In the genomic region with DNA sequence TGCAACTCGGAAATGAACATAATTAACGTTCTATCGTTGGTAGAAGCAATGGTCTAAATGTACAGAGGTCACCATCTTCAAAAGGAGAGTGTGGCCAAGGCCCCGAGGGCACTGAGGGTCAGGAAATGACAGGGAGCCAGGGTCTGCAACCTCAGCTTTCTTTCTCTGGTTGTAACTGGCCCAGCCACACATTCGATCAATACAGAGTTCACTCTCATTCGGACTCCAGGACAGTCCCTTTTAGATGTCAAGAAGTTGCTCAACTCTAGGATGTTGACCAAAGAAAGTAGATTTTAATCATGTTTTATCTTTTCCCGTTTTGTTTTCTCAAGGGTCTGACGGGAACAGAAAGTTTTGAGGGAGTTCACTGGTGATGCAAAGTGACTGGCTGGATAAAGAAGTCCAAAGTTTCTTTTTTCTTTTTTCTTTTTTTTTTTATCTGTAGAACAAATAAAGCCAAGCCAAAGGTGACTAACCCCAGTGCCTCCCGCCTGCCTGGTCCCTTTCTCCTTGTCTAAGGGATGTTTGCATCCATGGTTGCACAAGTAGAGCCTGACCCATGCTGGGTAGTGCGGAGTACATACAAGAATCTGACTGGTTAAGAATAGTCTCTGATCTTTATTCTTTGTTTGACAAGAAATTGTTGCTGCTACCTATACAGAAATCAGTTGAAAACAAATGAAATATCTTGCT, we compare ENCODE assay signal across 21 mouse cellular contexts. TPM values are rescaled to one million over a fixed set of nuclear protein-coding genes. Genes with fewer than 3 reads are reported as not detected.
DNase-seq lines count a peak whose midpoint lies in the region; ATAC-seq and TF ChIP-seq lines count a peak whose summit lies in the region.
"Had no signal": no experiment of that assay in that cellular context is flagged by ENCODE, and none has a peak within 500 bp of the region (broad histone marks: within the 10 kb centered on the region; RNA-seq: fewer than 3 reads in every experiment).

No protein-coding gene starts in this region.

- DNase-seq in liver: peak; percentile 42
- peak; percentile 97 for DNase-seq in liver, adult 2 months (ENCODE audit: extremely low read depth, low read depth, low spot score)
- peak; percentile 14 to 20 (median 16) for DNase-seq in liver, embryonic 14.5 days (ENCODE audit: low read depth in 3 of 3, low spot score in 3 of 3)
- peak; percentile 64 for DNase-seq in yolk sac, embryonic 10.5 days (ENCODE audit: low spot score)
- DNase-seq in adrenal gland, postnatal 14 days: no peak
- DNase-seq: adrenal gland, adult 2 months; adrenal gland, postnatal 36 days; cerebellum, adult 2 months; cerebellum, postnatal 10 days; gastrocnemius, adult 2 months; gastrocnemius, postnatal 25 days; heart, postnatal 10 days; heart, postnatal 4 days had no signal

- no peak for TF ChIP-seq POLR2A in liver, adult 2 months (IDR thresholded peaks at IDR 0.05; ENCODE audit: extremely low read depth, insufficient read depth, low read length)

- peaks cover 21% of the 10 kb centered on the region for H3K4me1 ChIP-seq in liver, adult 2 months (ENCODE audit: control insufficient read depth, insufficient read depth, low read length)
- no peaks in the 10 kb centered on the region for H3K4me1 ChIP-seq in liver, embryonic 14.5 days (replicated peaks; ENCODE audit: control insufficient read depth in 2 of 2, insufficient read depth in 2 of 2, low read length in 1 of 2)
- H3K4me1 ChIP-seq in hindbrain, embryonic 16.5 days (ENCODE audit: control insufficient read depth, insufficient read depth, low read depth, low read length): no peaks in the 10 kb centered on the region
- H3K4me1 ChIP-seq: embryonic facial prominence, embryonic 13.5 days; hindbrain, embryonic 12.5 days had no signal

- H3K79me2 ChIP-seq in liver, adult 2 months (ENCODE audit: control insufficient read depth, insufficient read depth, low read length): no peaks in the 10 kb centered on the region

- ATAC-seq in liver, embryonic 14.5 days (ENCODE audit: insufficient read depth): peak; percentile 74
- no peak for ATAC-seq in hindbrain, embryonic 16.5 days
- ATAC-seq: forebrain, embryonic 14.5 days; hindbrain, postnatal 0 days had no signal

- H3K27ac ChIP-seq in liver, adult 2 months (replicated peaks; ENCODE audit: insufficient read depth, low read depth, low read length): peak overlapping the region; percentile 78
- no peak overlapping the region for H3K27ac ChIP-seq in liver, embryonic 14.5 days
- H3K27ac ChIP-seq in hindbrain, embryonic 16.5 days (ENCODE audit: low read depth, low read length): no peak overlapping the region
- H3K27ac ChIP-seq: embryonic facial prominence, embryonic 13.5 days; gastrocnemius, adult 2 months; heart, embryonic 10.5 days; hindbrain, embryonic 12.5 days; hindbrain, postnatal 0 days had no signal

- no peaks in the 10 kb centered on the region for H3K9me3 ChIP-seq in liver, embryonic 14.5 days (ENCODE audit: control insufficient read depth, low read length)
- H3K9me3 ChIP-seq in hindbrain, embryonic 16.5 days (ENCODE audit: control insufficient read depth, low read length): no peaks in the 10 kb centered on the region
- H3K9me3 ChIP-seq: embryonic facial prominence, embryonic 13.5 days; heart, embryonic 10.5 days; hindbrain, embryonic 12.5 days had no signal

- no peak for TF ChIP-seq CTCF in liver, adult 2 months (IDR thresholded peaks at IDR 0.05; ENCODE audit: low read depth, low read length)
- no peak for TF ChIP-seq CTCF in liver, embryonic 14.5 days (IDR thresholded peaks at IDR 0.05; ENCODE audit: low read depth)

- H3K4me2 ChIP-seq in liver, embryonic 14.5 days (ENCODE audit: low read depth): no peak overlapping the region
- H3K4me2 ChIP-seq in hindbrain, embryonic 16.5 days (ENCODE audit: low read length): no peak overlapping the region
- H3K4me2 ChIP-seq: embryonic facial prominence, embryonic 13.5 days; hindbrain, embryonic 12.5 days had no signal

- H3K27me3 ChIP-seq in liver, adult 2 months (ENCODE audit: control insufficient read depth, insufficient read depth, low read length): no peaks in the 10 kb centered on the region
- H3K27me3 ChIP-seq in liver, embryonic 14.5 days (ENCODE audit: control insufficient read depth, insufficient read depth, low read length): no peaks in the 10 kb centered on the region
- no peaks in the 10 kb centered on the region for H3K27me3 ChIP-seq in hindbrain, embryonic 16.5 days (replicated peaks; ENCODE audit: control insufficient read depth, insufficient read depth, low read length)
- H3K27me3 ChIP-seq: embryonic facial prominence, embryonic 13.5 days; hindbrain, embryonic 12.5 days had no signal

- H3K4me3 ChIP-seq in liver, adult 2 months (ENCODE audit: insufficient read depth, low read depth, low read length): no peak overlapping the region
- no peak overlapping the region for H3K4me3 ChIP-seq in liver, embryonic 14.5 days (ENCODE audit: insufficient read depth in 1 of 2, low read depth in 2 of 2, low read length in 2 of 2)
- no peak overlapping the region for H3K4me3 ChIP-seq in hindbrain, embryonic 16.5 days (ENCODE audit: low read length)
- H3K4me3 ChIP-seq: embryonic facial prominence, embryonic 13.5 days; gastrocnemius, adult 2 months; heart, embryonic 10.5 days; hindbrain, embryonic 12.5 days had no signal

- no peak overlapping the region for H3K9ac ChIP-seq in liver, adult 2 months (ENCODE audit: low read depth, low read length)
- H3K9ac ChIP-seq in liver, embryonic 14.5 days (replicated peaks): no peak overlapping the region
- no peak overlapping the region for H3K9ac ChIP-seq in hindbrain, embryonic 16.5 days (ENCODE audit: low read depth, low read length)
- H3K9ac ChIP-seq: embryonic facial prominence, embryonic 13.5 days; hindbrain, embryonic 12.5 days had no signal

- no peaks in the 10 kb centered on the region for H3K36me3 ChIP-seq in liver, adult 2 months (ENCODE audit: control insufficient read depth, insufficient read depth, low read length)
- H3K36me3 ChIP-seq in liver, embryonic 14.5 days (replicated peaks; ENCODE audit: control insufficient read depth, insufficient read depth, low read depth): no peaks in the 10 kb centered on the region
- H3K36me3 ChIP-seq in hindbrain, embryonic 16.5 days (ENCODE audit: control insufficient read depth, insufficient read depth, low read length): no peaks in the 10 kb centered on the region
- H3K36me3 ChIP-seq: embryonic facial prominence, embryonic 13.5 days; heart, embryonic 10.5 days; hindbrain, embryonic 12.5 days had no signal

- 18% methylated on average over 10 of the region's 10 CpGs for WGBS in liver, adult 2 months
- WGBS in liver, embryonic 14.5 days (ENCODE audit: insufficient replicate concordance): 49% methylated on average over 10 of the region's 10 CpGs
- 43% methylated on average over 10 of the region's 10 CpGs for WGBS in hindbrain, embryonic 16.5 days

- TF ChIP-seq EP300 in liver, embryonic 14.5 days (IDR thresholded peaks at IDR 0.05; ENCODE audit: low read depth): peak; percentile 14; the same call in 1 of the 2 replicates

RNA-seq across cellular contexts. Expression of gene Prox1, which starts 34.0 kb away (rescaled TPM):
- total RNA-seq in liver, adult 2 months (2014; rRNA removed): 20.1 and 27.1 TPM in 2 replicates
- 22.2 and 23.0 TPM in 2 replicates for polyA plus RNA-seq in liver, adult 2 months (2012; rRNA removed)
- polyA plus RNA-seq in liver, embryonic 14.5 days (2012; rRNA removed): 3.1 and 3.7 TPM in 2 replicates
- 4.5 and 5.9 TPM in 2 replicates for polyA plus RNA-seq in liver, embryonic 14.5 days (2014; fragmentation: Nextera tagmentation; extraction: Ambion mirVana)
- polyA plus RNA-seq in hindbrain, embryonic 16.5 days (2015; fragmentation: Nextera tagmentation; extraction: Ambion mirVana): 6.1 and 6.9 TPM in 2 replicates
- total RNA-seq in adrenal gland, postnatal 14 days (2021): 29.3 and 34.5 TPM in 2 replicates
- total RNA-seq: common myeloid progenitor, adult 5-6 weeks; granulocyte monocyte progenitor cell, adult 5-6 weeks had no signal
